Mouse (Mus musculus) lung, embryonic 14.5 days (tissue): Measurements from ENCODE around the gene Ifngr2. TPM values are rescaled to one million over a fixed set of nuclear protein-coding genes. Genes with fewer than 3 reads are reported as not detected.

Experiments used
- ATAC-seq: fragments of 200-750 bp; cut with Nextera tagmentation; 2 replicates; pipeline ENCODE4 v1.8.0; 2017; ENCODE audit warnings: mild to moderate bottlenecking, moderate TSS enrichment, moderate library complexity; ENCODE audit not compliant: insufficient read depth
- DNase-seq: peaks from one replicate; pipeline ENCODE4 v3.0.0-alpha.2; 2015
- H3K27ac ChIP-seq: fragments of 300-500 bp; sonication (generic); 2 replicates; pipeline ENCODE4 v1.5.1; 2014; ENCODE audit warnings: low read depth, mild to moderate bottlenecking, moderate library complexity
- H3K27me3 ChIP-seq: fragments of 300-500 bp; sonication (generic); 2 replicates; pipeline ENCODE4 v1.6.1; 2014; ENCODE audit warnings: low read length, control low read depth; ENCODE audit not compliant: insufficient read depth
- H3K36me3 ChIP-seq: fragments of 300-500 bp; sonication (generic); 2 replicates; pipeline ENCODE4 v1.6.1; 2014; ENCODE audit warnings: control low read depth; ENCODE audit not compliant: insufficient read depth
- H3K4me1 ChIP-seq: fragments of 300-500 bp; sonication (generic); 2 replicates; pipeline ENCODE4 v1.6.1; 2014; ENCODE audit warnings: antibody characterized with exemption, control low read depth; ENCODE audit not compliant: insufficient read depth
- H3K4me2 ChIP-seq: fragments of 300-500 bp; sonication (generic); 2 replicates; pipeline ENCODE4 v1.6.1; 2014; ENCODE audit warnings: mild to moderate bottlenecking
- H3K4me3 ChIP-seq: fragments of 300-500 bp; sonication (generic); 2 replicates; pipeline ENCODE4 v1.5.1; 2014; ENCODE audit warnings: low read depth, low read length
- H3K9ac ChIP-seq: fragments of 300-500 bp; sonication (generic); 2 replicates; pipeline ENCODE4 v1.6.1; 2014
- H3K9me3 ChIP-seq: fragments of 300-500 bp; sonication (generic); 2 replicates; pipeline ENCODE4 v1.6.1; 2016; ENCODE audit warnings: low read depth, low read length, control low read depth
- CTCF ChIP-seq: IDR thresholded peaks from 2 replicates; pipeline ENCODE4 v1.5.1; 2016; ENCODE audit warnings: antibody characterized with exemption, low read depth
- WGBS: fragments of 180-500 bp; shearing (Covaris S2); extraction: QIAGEN DNeasy Blood & Tissue Kit; methylation state at CpG from one replicate; pipeline ENCODE4 v1.1.7; 2014; 5-methylcytosine and 5-hydroxymethylcytosine counted together
- polyA plus RNA-seq: library from polyadenylated mRNA; unstranded; fragments of >200 nt; fragmentation: Nextera tagmentation; extraction: Ambion mirVana; gene quantifications from 2 replicates; pipeline ENCODE4 v1.2.1, GENCODE M21; 2014

The Ifngr2 gene
- polyA plus RNA-seq, 1 experiment from 2014 or later, result 47.7 TPM

DNA sequence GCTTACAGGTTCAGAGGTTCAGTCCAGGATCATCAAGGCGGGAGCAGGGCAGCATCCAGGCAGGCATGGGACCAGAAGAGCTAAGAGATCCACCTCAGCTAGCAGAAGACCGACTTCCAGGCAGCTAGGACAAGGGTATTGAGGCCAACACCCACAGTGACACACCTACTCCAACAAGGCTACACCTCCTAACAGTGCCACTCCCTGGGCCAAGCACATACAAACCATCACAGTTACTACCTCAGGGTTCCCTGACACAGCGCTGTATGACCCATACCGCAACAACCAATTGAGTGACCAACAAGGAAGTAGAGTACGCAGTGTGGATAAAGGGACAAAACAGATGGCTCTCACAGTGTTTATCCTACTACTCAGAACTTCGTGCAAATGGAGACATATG, 10.5 kb upstream of the Ifngr2 start:
- Histone ChIP-seq H3K27ac (no peak overlapping the region), H3K9me3 (no peaks in the 10 kb centered on the region), H3K4me2 (no peak overlapping the region), H3K4me3 (no peak overlapping the region), H3K4me1 (peaks cover 4% of the 10 kb centered on the region; the same call in 1 of the 2 replicates), H3K36me3 (no peaks in the 10 kb centered on the region), H3K27me3 (no peaks in the 10 kb centered on the region), H3K9ac (no peak overlapping the region)
- no peak for TF ChIP-seq CTCF
- 86% methylated on average over 6 of the region's 6 CpGs for WGBS
- DNase-seq, result no peak
- ATAC-seq, result no peak

DNA sequence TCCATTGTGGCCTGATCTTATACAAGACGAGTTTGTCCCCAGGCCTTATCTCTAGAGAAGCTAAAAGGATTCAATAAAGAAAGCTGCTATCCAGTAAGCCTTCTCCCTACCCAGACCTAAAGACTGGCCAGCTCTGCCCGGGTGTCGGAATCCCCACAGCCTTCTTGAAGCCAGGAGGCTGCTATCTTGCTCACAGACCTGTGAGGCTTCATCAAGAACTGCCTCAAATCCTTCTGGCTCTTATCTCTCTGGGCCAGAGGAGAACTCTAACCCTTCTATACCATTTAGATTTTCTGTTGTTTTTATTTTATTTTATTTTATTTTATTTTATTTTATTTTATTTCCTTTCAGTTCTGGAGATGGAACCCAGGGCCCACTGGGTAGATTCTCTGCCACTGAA, 9.8 kb upstream of the Ifngr2 start:
- Histone ChIP-seq H3K27ac (no peak overlapping the region), H3K9me3 (no peaks in the 10 kb centered on the region), H3K4me2 (no peak overlapping the region), H3K9ac (no peak overlapping the region), H3K4me3 (no peak overlapping the region), H3K36me3 (no peaks in the 10 kb centered on the region), H3K27me3 (no peaks in the 10 kb centered on the region), H3K4me1 (peaks cover 4% of the 10 kb centered on the region; the same call in 1 of the 2 replicates)
- TF ChIP-seq CTCF, result no peak
- WGBS, result 67% methylated on average over 3 of the region's 3 CpGs
- no peak for ATAC-seq
- DNase-seq, result no peak

DNA sequence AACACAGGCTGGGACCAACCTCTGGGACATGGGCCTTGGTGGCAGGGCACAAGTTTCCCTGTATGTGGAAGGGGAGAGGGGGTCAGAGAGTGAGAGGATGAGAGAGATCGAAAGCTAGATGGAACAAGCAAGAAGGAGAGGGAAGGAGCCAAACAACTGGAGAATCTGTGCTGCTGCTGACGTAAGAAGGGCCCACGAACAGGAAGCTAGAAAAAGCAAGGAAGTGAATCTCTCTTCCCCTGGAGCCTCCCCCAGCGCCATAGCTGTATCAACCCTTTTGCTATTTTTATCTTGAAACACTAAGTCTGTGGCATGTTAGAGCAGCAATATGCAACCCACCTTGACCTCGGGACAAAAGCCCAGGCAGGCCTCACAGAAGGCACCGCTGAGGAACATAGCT, 8.8 kb upstream of the Ifngr2 start:
- DNase-seq (no peak), ATAC-seq (no peak)
- peaks cover 4% of the 10 kb centered on the region; the same call in 1 of the 2 replicates for H3K4me1 ChIP-seq
- no peaks in the 10 kb centered on the region for H3K36me3 ChIP-seq
- H3K27ac ChIP-seq, result peak overlapping the region; percentile 37
- H3K4me2 ChIP-seq, result no peak overlapping the region
- WGBS, result 54% methylated on average over 6 of the region's 6 CpGs
- no peaks in the 10 kb centered on the region for H3K9me3 ChIP-seq
- no peak overlapping the region for H3K9ac ChIP-seq
- no peaks in the 10 kb centered on the region for H3K27me3 ChIP-seq
- H3K4me3 ChIP-seq, result no peak overlapping the region
- TF ChIP-seq CTCF, result no peak

DNA sequence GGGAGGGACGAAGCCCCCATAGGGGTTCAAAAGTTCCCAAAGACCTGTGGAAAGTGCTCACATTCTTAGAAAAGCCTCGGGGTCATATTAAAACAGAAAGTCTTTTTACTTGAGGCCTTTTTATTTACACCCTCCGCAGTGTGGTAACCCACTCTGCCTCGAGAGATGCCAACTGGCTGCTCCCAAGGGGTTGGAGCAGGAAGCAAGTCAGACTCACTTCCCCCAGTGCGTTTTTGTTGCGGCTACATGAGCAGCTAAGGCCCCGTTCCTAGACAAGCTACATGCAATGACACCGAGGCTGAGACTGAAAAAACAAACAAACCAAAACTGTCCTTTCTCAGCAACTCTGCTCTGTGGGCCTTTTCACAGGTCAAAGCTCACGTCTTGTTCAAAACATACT, 8.4 kb upstream of the Ifngr2 start:
- H3K4me1 ChIP-seq, result peaks cover 4% of the 10 kb centered on the region; the same call in 1 of the 2 replicates
- no peaks in the 10 kb centered on the region for H3K27me3 ChIP-seq
- DNase-seq (no peak), ATAC-seq (no peak)
- TF ChIP-seq CTCF, result no peak
- H3K9me3 ChIP-seq, result no peaks in the 10 kb centered on the region
- 40% methylated on average over 9 of the region's 9 CpGs for WGBS
- no peak overlapping the region for H3K9ac ChIP-seq
- H3K4me3 ChIP-seq, result no peak overlapping the region
- peak overlapping the region; percentile 37 for H3K27ac ChIP-seq
- H3K36me3 ChIP-seq, result no peaks in the 10 kb centered on the region
- no peak overlapping the region for H3K4me2 ChIP-seq

DNA sequence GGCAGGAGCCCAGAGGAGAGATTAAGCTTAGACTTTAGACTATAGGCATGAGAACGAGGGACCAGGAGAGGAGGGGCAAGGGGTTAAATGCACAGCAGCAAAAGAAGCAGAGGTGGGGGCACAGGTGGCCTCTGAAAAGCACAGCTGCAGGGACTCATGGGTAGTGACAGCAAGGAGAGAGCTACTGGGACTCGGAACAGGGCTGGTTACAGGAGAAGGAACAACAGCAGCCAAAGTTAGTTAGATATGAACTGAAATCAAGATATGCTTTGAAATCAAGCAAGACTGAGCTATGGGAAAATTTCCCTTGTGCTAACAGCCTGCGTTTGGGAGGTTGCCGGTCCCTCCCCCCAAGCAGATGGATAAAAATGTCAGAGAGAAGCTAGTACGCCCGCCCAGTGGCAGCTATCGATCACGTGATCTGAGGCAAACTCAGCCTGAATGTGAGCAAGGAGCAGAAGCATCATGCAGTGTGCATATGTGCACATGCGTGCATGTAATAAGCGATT, 5.2 kb upstream of the Ifngr2 start:
- 32% methylated on average over 10 of the region's 10 CpGs for WGBS
- peaks cover 12% of the 10 kb centered on the region for H3K4me1 ChIP-seq
- H3K4me3 ChIP-seq, result no peak overlapping the region
- no peaks in the 10 kb centered on the region for H3K9me3 ChIP-seq
- peak overlapping the region; percentile 36 for H3K4me2 ChIP-seq
- DNase-seq (peak; percentile 55), ATAC-seq (no peak)
- H3K9ac ChIP-seq, result no peak overlapping the region
- no peak for TF ChIP-seq CTCF
- no peaks in the 10 kb centered on the region for H3K27me3 ChIP-seq
- no peaks in the 10 kb centered on the region for H3K36me3 ChIP-seq
- no peak overlapping the region for H3K27ac ChIP-seq

DNA sequence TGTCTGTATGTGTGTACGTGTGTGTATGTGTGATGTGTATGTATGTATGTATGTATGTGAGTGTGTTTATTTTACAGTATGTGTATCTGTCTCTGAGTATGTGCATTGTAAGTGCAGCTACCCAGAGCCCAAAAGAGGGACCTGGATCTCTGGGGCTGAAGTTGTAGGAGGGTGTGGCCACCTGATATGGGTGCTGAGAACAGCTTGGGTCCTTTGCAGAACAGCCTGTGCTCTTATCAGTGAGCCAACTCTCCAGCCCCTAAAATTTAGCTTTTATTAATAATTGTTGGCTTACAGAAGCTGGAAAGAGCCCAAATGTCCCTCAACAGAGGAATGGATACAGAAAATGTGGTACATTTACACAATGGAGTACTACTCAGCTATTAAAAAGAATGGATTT, 3.3 kb upstream of the Ifngr2 start:
- H3K27me3 ChIP-seq, result no peaks in the 10 kb centered on the region
- H3K4me1 ChIP-seq, result peaks cover 12% of the 10 kb centered on the region
- no peak for TF ChIP-seq CTCF
- no peaks in the 10 kb centered on the region for H3K9me3 ChIP-seq
- no peak overlapping the region for H3K9ac ChIP-seq
- WGBS, result 98% methylated on average over 1 of the region's 1 CpGs
- ATAC-seq, result no peak
- H3K36me3 ChIP-seq, result no peaks in the 10 kb centered on the region
- H3K4me2 ChIP-seq, result no peak overlapping the region
- no peak overlapping the region for H3K27ac ChIP-seq
- DNase-seq, result no peak
- no peak overlapping the region for H3K4me3 ChIP-seq

DNA sequence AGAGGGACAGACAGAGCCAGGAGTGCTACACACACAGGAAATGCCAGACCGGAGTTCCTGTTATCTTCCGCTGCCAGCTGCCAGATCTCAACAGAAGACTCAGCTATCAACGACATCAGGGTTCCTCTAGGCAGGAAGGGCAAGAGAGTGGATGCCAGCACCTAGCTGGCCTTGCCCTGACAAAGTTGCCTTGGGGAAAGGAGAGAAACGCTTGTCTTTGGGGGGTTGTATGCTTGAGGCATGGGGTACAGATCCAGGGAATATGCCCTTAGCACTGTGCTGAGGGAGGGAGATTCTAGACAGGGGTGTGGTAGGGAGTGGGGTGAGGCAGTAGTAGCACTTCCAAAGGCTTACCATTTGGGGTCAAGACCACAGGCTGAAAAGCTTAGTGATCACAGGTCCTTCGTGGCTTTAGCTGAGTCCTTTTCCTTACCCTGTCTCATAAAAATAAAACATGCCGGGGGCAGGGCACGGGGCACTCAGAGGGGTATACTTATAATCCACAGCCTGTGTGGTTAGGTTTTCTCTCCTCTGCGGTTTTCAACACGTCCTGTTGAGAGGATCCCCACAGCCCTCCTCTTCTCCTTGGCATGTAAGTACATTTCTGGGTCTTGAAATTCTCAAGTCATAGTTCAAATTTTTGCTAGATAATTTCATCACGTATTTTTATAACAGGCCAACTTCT, 1.1 kb upstream of the Ifngr2 start:
- H3K9me3 ChIP-seq, result no peaks in the 10 kb centered on the region
- no peak overlapping the region for H3K4me2 ChIP-seq
- no peaks in the 10 kb centered on the region for H3K27me3 ChIP-seq
- TF ChIP-seq CTCF, result no peak
- DNase-seq (peak; percentile 50), ATAC-seq (no peak; the same call in 1 of the 2 replicates)
- H3K4me1 ChIP-seq, result peaks cover 12% of the 10 kb centered on the region
- H3K36me3 ChIP-seq, result no peaks in the 10 kb centered on the region
- 56% methylated on average over 10 of the region's 10 CpGs for WGBS
- peak overlapping the region; percentile 96; the same call in 1 of the 2 replicates for H3K4me3 ChIP-seq
- no peak overlapping the region; the same call in 1 of the 2 replicates for H3K9ac ChIP-seq
- peak overlapping the region; percentile 81 for H3K27ac ChIP-seq
